Mouse (Mus musculus) layer of hippocampus, adult 9-11 months (tissue): ENCODE measurements at regions not wholly inside any gene's neighbourhood (a gene's known extent, or its start where the extent isn't known, plus 50 kb on each side); places are given as distances from the start of the nearest gene placed in this dataset.
A peak's percentile ranks its signal among the peaks of the same experiment; 100 is the strongest.

Experiments used
- DNase-seq: peaks from one replicate; pipeline ENCODE4 v3.0.0; 2022

GRCm38 (mm10) chr9:94378835-94379234, 159.0 kb downstream of the 1190002N15Rik start:
- no peak for DNase-seq

- DNase-seq, result no peak
Measured at GRCm38 (mm10) chr9:94378291-94378690, 159.6 kb downstream of the 1190002N15Rik start.

- peak; percentile 6 for DNase-seq
Measured at GRCm38 (mm10) chr9:94377346-94378039, 160.4 kb downstream of the 1190002N15Rik start.

- DNase-seq, result no peak
Measured at GRCm38 (mm10) chr9:94370976-94371375, 166.9 kb downstream of the 1190002N15Rik start.

- no peak for DNase-seq
Measured at GRCm38 (mm10) chr9:94368231-94368936, 169.5 kb downstream of the 1190002N15Rik start.

GRCm38 (mm10) chr9:94361877-94362697, 175.8 kb downstream of the 1190002N15Rik start:
- DNase-seq, result no peak

- DNase-seq, result no peak
Measured at GRCm38 (mm10) chr9:94361011-94361410, 176.9 kb downstream of the 1190002N15Rik start.

GRCm38 (mm10) chr9:94358150-94358549, 179.7 kb downstream of the 1190002N15Rik start:
- DNase-seq, result no peak

- peak; percentile 20 for DNase-seq
Measured at GRCm38 (mm10) chr9:94342011-94342410, 195.9 kb downstream of the 1190002N15Rik start.

GRCm38 (mm10) chr9:94341531-94341930, 196.3 kb downstream of the 1190002N15Rik start:
- no peak for DNase-seq

- no peak for DNase-seq
Measured at GRCm38 (mm10) chr9:94333450-94333849, 204.4 kb downstream of the 1190002N15Rik start.

GRCm38 (mm10) chr9:94323011-94323410, 214.9 kb downstream of the 1190002N15Rik start:
- DNase-seq, result no peak

- no peak for DNase-seq
Measured at GRCm38 (mm10) chr9:94302575-94302974, 235.3 kb downstream of the 1190002N15Rik start.

- no peak for DNase-seq
Measured at GRCm38 (mm10) chr9:94301896-94302295, 236.0 kb downstream of the 1190002N15Rik start.

GRCm38 (mm10) chr9:94295431-94295830, 242.4 kb downstream of the 1190002N15Rik start:
- DNase-seq, result no peak

GRCm38 (mm10) chr9:94292147-94292546, 245.7 kb downstream of the 1190002N15Rik start:
- DNase-seq, result peak; percentile 15

- DNase-seq, result no peak
Measured at GRCm38 (mm10) chr9:94289546-94289945, 248.3 kb downstream of the 1190002N15Rik start.

- no peak for DNase-seq
Measured at GRCm38 (mm10) chr9:94287559-94287958, 250.3 kb downstream of the 1190002N15Rik start.

GRCm38 (mm10) chr9:94278657-94279585, 259.0 kb downstream of the 1190002N15Rik start:
- peak; percentile 61 for DNase-seq

GRCm38 (mm10) chr9:94277096-94277495, 260.8 kb downstream of the 1190002N15Rik start:
- DNase-seq, result no peak

GRCm38 (mm10) chr9:94269213-94269612, 268.7 kb downstream of the 1190002N15Rik start:
- no peak for DNase-seq

GRCm38 (mm10) chr9:94267243-94267642, 270.6 kb downstream of the 1190002N15Rik start:
- DNase-seq, result no peak
